Mouse (Mus musculus): ENCODE data around the gene Cd52.
A peak's percentile ranks its signal among the peaks of the same experiment; 100 is the strongest.
"Not testable (repeated sequence)": the region's sequence is repeated elsewhere in the genome, so short reads cannot be mapped to it uniquely, and the experiment has no call there.

Gene Cd52

GRCm38 (mm10) chr4:134094923-134095547, at the start of gene Cd52:
Cd52 (minus strand) TSS chr4:134095082.
- DNase-seq (ENCODE audit: low read depth, low spot score), result no peak

GRCm38 (mm10) chr4:134144297-134144696, 49.4 kb upstream of the Cd52 start:
- not testable (repeated sequence) for DNase-seq (ENCODE audit: low read depth, low spot score)

DNA sequence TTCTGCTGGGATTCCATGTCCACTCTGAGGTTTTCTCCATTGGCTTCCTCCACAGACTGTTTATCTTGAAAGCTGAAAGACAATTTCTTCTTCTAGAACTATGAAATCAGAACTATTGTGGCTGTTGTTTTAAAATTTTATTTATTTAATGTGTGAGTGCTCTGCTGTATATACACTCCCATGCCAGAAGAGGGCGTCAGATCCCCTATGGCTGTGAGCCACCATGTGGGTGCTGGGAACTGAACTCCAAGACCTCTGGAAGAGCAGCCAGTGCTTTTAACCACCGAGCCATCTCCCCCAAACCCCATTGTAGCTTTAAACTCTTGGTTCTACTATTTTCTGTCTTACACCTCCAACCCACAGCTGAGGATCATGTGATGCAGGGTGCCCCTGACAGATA, 44.0 kb upstream of the Cd52 start:
- no peak for DNase-seq (ENCODE audit: low read depth, low spot score)

DNA sequence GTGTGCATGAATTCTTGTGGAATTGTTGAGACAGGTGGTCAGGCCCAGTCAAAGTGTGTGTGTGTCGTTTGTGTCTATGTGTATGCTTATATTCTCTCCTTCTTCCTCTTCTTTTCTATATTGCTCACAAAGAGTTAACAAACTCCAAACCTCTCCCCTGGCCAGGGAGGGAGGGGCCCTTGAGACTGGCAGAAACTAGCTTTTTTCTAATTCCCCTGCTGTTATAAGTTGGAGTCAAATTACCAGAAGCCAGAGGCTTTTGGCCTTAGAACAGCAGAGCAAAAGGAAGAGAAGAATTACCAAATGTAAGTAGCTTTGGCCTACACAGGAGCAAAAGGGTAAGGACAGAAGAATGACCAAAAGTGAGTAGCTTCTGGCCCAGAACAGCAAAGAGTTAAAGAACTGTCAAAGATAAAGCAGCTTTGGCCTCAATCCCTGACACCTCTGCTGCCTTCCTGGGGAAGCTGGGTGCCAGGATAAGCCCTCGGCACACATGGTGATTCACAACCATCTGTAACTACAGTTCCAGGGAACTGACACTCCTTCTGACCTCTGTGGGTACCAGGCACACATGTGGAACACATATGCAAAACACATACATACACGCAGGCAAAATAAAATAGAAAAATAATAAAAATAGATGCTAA, 41.5 kb upstream of the Cd52 start:
- no peak for DNase-seq (ENCODE audit: low read depth, low spot score)

- no peak for DNase-seq (ENCODE audit: low read depth, low spot score)
Measured at GRCm38 (mm10) chr4:134132519-134133095, 37.7 kb upstream of the Cd52 start.

- no peak for DNase-seq (ENCODE audit: low read depth, low spot score)
Measured at GRCm38 (mm10) chr4:134132117-134132516, 37.2 kb upstream of the Cd52 start.

- DNase-seq (ENCODE audit: low read depth, low spot score), result no peak
Measured at GRCm38 (mm10) chr4:134129482-134129881, 34.6 kb upstream of the Cd52 start.

GRCm38 (mm10) chr4:134128983-134129362, 34.1 kb upstream of the Cd52 start:
- no peak for DNase-seq (ENCODE audit: low read depth, low spot score)

DNA sequence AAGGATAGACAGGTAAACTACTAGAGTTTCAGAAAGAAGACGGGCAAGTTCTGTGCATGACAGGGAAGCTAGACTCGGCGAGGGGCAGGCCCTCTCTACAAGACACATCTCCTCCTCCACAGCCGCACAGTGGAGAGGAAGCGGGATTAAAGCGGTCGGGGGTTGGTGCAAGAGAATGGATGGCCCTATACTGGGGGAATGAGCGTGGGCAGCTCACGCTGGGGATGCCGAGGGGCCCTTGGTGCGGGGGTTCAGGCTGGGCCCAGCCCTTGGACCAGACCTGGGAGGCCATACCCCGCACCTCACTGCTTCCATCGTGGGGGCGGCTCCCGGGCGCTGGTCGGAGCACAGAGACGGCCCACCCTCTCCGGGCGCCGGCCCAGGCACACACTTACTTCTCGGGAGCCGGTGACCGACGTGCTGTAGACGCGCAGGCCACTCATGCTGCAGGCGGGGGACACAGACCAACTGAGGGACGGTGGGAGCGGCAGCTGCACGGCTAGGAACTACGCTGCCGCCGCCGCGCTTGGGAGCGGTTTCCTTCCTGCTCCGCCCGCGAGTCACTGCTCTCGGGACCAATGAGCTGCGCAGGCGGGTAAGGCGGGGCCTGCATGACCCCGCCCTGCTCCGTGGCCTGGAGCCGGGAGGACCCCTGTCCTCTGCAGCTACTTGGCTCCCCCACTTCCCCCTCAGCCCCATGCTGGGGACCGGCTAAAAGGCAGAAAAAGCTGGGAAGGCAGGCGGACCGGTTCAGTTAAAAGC, 33.5 kb upstream of the Cd52 start, which contains the start of gene Sh3bgrl3:
Gene Sh3bgrl3, minus strand, starts transcription at position 569 of the 762 bp plus-strand sequence.
- DNase-seq (ENCODE audit: low read depth, low spot score), result peak; percentile 60

DNA sequence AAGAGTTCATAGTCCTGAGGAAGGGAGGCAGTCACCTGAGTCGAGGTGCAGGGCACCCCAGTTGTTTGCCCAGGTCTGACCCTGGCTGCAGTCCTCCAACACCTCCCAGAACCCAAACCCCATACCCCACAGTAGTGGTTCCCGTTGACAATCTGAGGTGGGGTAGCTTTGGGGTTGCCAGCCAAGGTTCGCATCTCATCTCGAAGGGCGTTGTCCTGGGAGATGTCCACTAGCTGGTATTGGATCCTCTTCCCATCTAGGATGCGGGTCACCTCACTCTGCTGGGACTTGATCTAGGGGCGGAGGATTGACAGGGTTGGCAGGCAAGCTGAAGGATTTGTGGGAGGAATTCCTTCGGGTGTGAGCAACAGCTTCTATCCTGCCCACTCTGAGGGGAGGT, 32.9 kb upstream of the Cd52 start:
- DNase-seq (ENCODE audit: low read depth, low spot score), result no peak

- no peak for DNase-seq (ENCODE audit: low read depth, low spot score)
Measured at GRCm38 (mm10) chr4:134127121-134127455, 32.2 kb upstream of the Cd52 start.

GRCm38 (mm10) chr4:134126300-134127120, 31.6 kb upstream of the Cd52 start:
- no peak for DNase-seq (ENCODE audit: low read depth, low spot score)

DNA sequence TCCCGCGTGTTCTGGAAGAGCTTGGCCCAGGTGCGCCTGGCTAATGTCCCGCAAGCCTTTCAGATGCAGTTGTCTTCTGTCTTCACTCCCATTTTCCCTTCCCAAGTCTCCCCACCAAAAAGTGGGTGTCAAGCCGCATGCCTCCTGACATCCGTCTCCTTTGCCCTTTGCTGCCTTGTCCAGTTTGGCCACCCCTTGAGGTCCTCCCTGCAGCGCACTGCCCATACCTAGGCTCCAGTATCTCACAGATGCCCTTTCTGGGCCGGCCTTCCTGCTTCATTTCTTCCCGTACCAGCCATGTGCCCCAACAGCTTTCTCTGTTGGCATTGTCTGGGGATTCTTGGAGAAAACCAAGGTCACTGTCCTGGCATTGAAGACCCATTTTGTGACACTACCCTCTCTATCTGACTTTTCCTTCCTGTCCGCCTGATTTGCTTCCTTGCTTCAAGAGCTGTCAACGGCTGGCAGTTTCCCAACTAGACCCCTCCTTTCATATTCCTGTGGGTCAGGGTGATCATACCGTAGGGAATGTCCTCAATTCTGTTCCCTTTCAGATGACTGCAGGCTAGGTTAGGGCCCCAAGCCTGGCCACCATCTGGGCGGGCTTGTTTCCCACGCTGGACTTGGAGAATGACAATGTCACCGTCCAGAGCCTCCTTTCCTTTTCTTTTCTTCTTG, 30.6 kb upstream of the Cd52 start:
- no peak for DNase-seq (ENCODE audit: low read depth, low spot score)

- DNase-seq (ENCODE audit: low read depth, low spot score), result no peak
Measured at GRCm38 (mm10) chr4:134123680-134124551, 29.0 kb upstream of the Cd52 start.

DNA sequence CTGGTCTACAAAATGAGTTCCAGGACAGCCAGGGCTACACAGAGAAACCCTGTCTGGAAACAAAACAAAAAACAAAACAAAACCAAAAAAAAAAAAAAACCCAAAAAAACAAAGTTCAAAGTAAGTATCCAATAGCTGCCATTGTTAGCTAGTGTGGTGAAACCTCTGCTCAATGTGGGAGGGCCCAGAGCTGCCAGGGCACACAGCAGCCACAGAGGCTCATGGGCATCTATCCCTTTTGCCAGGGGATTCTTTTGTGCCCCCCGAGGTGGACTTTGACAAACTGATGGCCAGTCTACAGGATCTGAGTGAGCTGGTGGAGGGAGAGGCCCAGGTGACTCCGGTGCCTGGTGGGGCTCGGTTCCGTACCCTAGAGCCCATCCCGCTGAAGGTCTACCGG, 28.3 kb upstream of the Cd52 start:
- no peak for DNase-seq (ENCODE audit: low read depth, low spot score)

DNA sequence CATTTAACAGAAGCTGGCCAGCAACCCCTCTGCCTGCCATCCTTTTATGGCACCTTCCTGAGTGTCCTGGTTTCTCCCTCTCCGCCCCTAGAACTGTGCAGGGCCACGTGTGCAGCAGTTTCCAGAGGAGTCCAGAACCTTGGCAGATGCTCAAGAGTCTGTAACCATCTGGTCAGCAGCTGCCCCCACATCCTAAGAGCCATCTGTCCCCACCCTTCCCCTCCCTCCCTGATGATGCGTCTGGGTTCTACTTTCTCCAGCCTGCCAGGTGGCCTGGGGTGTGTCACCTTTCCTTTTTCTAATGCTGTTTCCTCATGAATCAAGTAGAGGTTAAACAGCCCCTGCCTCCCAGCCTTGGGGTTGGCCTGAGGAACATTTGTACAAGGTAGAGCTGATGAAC, 27.4 kb upstream of the Cd52 start:
- no peak for DNase-seq (ENCODE audit: low read depth, low spot score)

DNA sequence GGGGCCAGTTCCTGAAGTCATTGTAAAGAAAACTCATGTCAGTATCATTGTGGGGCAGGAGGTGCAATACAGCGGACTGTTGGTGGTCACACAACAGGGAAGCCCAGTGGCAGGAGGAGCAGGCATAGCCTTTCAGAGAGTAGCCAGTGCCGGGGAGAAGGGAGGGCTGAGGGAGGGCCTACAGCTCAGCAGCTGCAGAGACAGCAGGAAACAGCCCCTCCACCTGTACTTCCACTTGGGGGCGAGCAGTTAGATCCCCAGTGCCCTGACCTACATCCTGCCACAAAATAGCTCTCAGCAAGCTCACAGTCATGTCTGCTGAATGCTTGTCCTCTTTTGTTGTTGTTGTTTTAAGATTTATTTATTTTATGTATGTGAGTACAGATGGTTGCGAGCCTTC, 26.7 kb upstream of the Cd52 start:
- DNase-seq (ENCODE audit: low read depth, low spot score), result no peak

GRCm38 (mm10) chr4:134120916-134121315, 26.0 kb upstream of the Cd52 start:
- DNase-seq (ENCODE audit: low read depth, low spot score), result no peak

GRCm38 (mm10) chr4:134120192-134120805, 25.4 kb upstream of the Cd52 start:
- no peak for DNase-seq (ENCODE audit: low read depth, low spot score)

DNA sequence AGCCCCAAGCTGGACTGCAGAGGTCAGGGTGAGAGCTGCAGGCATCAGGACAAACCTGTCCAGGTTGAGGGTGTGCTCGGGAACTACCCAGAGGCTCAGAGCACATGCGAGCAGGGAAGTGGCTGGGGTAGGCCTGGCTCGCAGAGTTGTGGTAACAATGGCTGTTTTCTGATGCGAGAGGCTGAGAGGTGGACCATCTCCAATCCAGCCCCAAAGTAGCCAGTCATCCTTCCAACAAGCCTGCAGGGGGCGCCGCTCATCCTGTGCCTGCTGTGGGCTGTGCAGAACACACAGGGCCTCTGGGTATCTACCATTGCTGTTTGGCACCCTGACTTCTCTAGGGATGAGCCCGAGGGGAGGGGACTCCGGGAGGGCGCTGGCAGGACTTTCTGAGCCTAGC, 24.8 kb upstream of the Cd52 start:
- no peak for DNase-seq (ENCODE audit: low read depth, low spot score)
